ENCODE assay signal across 9 mouse cellular contexts in genomic region chr9:32589900-32590299, GRCm38 (mm10). TPM values are rescaled to one million over a fixed set of nuclear protein-coding genes. Genes with fewer than 3 reads are reported as not detected.
DNase-seq lines count a peak whose midpoint lies in the region; ATAC-seq and TF ChIP-seq lines count a peak whose summit lies in the region.
"Had no signal": no experiment of that assay in that cellular context is flagged by ENCODE, and none has a peak within 500 bp of the region (broad histone marks: within the 10 kb centered on the region; RNA-seq: fewer than 3 reads in every experiment).

No protein-coding gene starts in this region.

- peak; percentile 90 to 96 for TF ChIP-seq CTCF in CH12.LX (conservative IDR thresholded peaks at IDR 0.05 in 1 of 2, IDR thresholded peaks at IDR 0.05 in 1 of 2; ENCODE audit: low read depth in 2 of 2, low read length in 2 of 2)

- H3K27ac ChIP-seq in CH12.LX (ENCODE audit: insufficient read depth, low read depth), result no peak overlapping the region
- H3K27ac ChIP-seq in forebrain, embryonic 15.5 days (replicated peaks), result no peak overlapping the region

- H3K36me3 ChIP-seq in CH12.LX (replicated peaks in 1 of 2; ENCODE audit: control insufficient read depth in 1 of 2, insufficient read depth in 1 of 2, low read length in 1 of 2), result no peaks in the 10 kb centered on the region
- no peaks in the 10 kb centered on the region for H3K36me3 ChIP-seq in forebrain, embryonic 15.5 days

- dilution Hi-C loops in CH12.LX (cut with MboI; ENCODE audit: extremely low pct_ligation_motif_present, extremely low pct_unique_long_range_greater_than_20kb, low sequenced_read_pairs), result no loop called here

- TF ChIP-seq POLR2A in CH12.LX (IDR thresholded peaks at IDR 0.05; ENCODE audit: low read depth, low read length), result no peak

- TF ChIP-seq EP300 in CH12.LX (IDR thresholded peaks at IDR 0.05; ENCODE audit: low read length), result no peak

- in situ Hi-C loops in CH12.LX (cut with MboI; ENCODE audit: low pct_ligation_motif_present, low pct_unique_long_range_greater_than_20kb, low sequenced_read_pairs), result loop anchor here (5.0 to 10.0 kb wide), 6 partner anchors 145 to 665 kb away; no protein-coding TSS in a partner anchor

- H3K4me1 ChIP-seq in CH12.LX (ENCODE audit: control insufficient read depth in 1 of 2, insufficient read depth in 2 of 2), result peaks cover 5 to 29% of the 10 kb centered on the region in 2 experiments; a peak in 2 of 4 replicates
- peaks cover 7% of the 10 kb centered on the region for H3K4me1 ChIP-seq in forebrain, embryonic 15.5 days

- peak; percentile 88 for DNase-seq in CH12.LX (ENCODE audit: extremely low read depth)
- DNase-seq in c-Kit-negative CD71-positive TER-119-positive erythroid progenitor cells, embryonic 14.5 days (ENCODE audit: low read depth, low spot score), result peak; percentile 56
- DNase-seq in heart, postnatal 25 days (ENCODE audit: low spot score), result peak; percentile 60
- peak; percentile 55 to 87 for DNase-seq in layer of hippocampus, adult 18-20 months (ENCODE audit: low spot score in 2 of 2)
- DNase-seq in lung, adult 18-20 months, result peak; percentile 78 to 84
- DNase-seq in ovary, postnatal 10 days (ENCODE audit: low spot score), result peak; percentile 72
- peak; percentile 85 to 92 for DNase-seq in thymus, postnatal 10 days (ENCODE audit: low spot score in 2 of 2)

- no peaks in the 10 kb centered on the region for H3K79me2 ChIP-seq in CH12.LX (replicated peaks; ENCODE audit: control insufficient read depth, extremely low read depth, insufficient read depth, poor library complexity, severe bottlenecking)

- no peak overlapping the region for H3K4me3 ChIP-seq in CH12.LX (replicated peaks in 1 of 3; ENCODE audit: low read depth in 2 of 3, low read length in 2 of 3, poor library complexity in 1 of 3)
- no peak overlapping the region for H3K4me3 ChIP-seq in forebrain, embryonic 15.5 days
- H3K4me3 ChIP-seq: erythroblast, embryonic 14.5 days had no signal

- no peak overlapping the region for H3K4me2 ChIP-seq in CH12.LX (ENCODE audit: insufficient read depth, low read depth, poor library complexity, severe bottlenecking)
- H3K4me2 ChIP-seq in forebrain, embryonic 15.5 days (replicated peaks), result no peak overlapping the region

- peak; percentile 97 for TF ChIP-seq RAD21 in CH12.LX (IDR thresholded peaks at IDR 0.05; ENCODE audit: low read depth, low read length)

- H3K9me3 ChIP-seq in CH12.LX (replicated peaks; ENCODE audit: low read length), result no peaks in the 10 kb centered on the region
- H3K9me3 ChIP-seq in forebrain, embryonic 15.5 days, result no peaks in the 10 kb centered on the region

- WGBS in forebrain, embryonic 15.5 days, result 9% methylated on average over 8 of the region's 8 CpGs

- peak; percentile 68 for ATAC-seq in forebrain, embryonic 15.5 days (replicated peaks)

- H3K27me3 ChIP-seq in CH12.LX (replicated peaks), result peaks cover 2% of the 10 kb centered on the region
- H3K27me3 ChIP-seq in forebrain, embryonic 15.5 days, result 0 out of 2 replicates have a peak, but pooled peaks cover 4% of the 10 kb centered on the region

- H3K9ac ChIP-seq in CH12.LX (ENCODE audit: insufficient read depth, low read depth), result no peak overlapping the region
- H3K9ac ChIP-seq in forebrain, embryonic 15.5 days (replicated peaks), result no peak overlapping the region

- intact Hi-C loops in heart, postnatal 25 days (cut with DNase I), result loop anchor here (1.0 to 2.0 kb wide), 5 partner anchors 317 to 657 kb away; no protein-coding TSS in a partner anchor

TF ChIP-seq in CH12.LX, 34 proteins besides CTCF, POLR2A, EP300 and RAD21:
- TF ChIP-seq SMC3 (IDR thresholded peaks at IDR 0.05; ENCODE audit: low read depth, low read length), result peak; percentile 99
- no peak for TF ChIP-seq ELF1 (IDR thresholded peaks at IDR 0.05; ENCODE audit: low read depth, low read length)
- TF ChIP-seq USF1 (IDR thresholded peaks at IDR 0.05; ENCODE audit: low read depth, low read length), result no peak
- TF ChIP-seq CHD2 (IDR thresholded peaks at IDR 0.05; ENCODE audit: low read length), result no peak
- TF ChIP-seq ZC3H11A (IDR thresholded peaks at IDR 0.05; ENCODE audit: low read depth, low read length), result peak; percentile 98
- peak; percentile 54; the same call in 1 of the 2 replicates for TF ChIP-seq IRF4 (IDR thresholded peaks at IDR 0.05; ENCODE audit: low read depth, low read length)
- TF ChIP-seq PAX5 (IDR thresholded peaks at IDR 0.05; ENCODE audit: low read length), result no peak
- no peak for TF ChIP-seq BHLHE40 (IDR thresholded peaks at IDR 0.05; ENCODE audit: low read depth, low read length)
- no peak for TF ChIP-seq E2F4 (IDR thresholded peaks at IDR 0.05; ENCODE audit: insufficient replicate concordance, low read depth, low read length)
- TF ChIP-seq MYC (IDR thresholded peaks at IDR 0.05; ENCODE audit: low read depth, low read length), result peak; percentile 74; the same call in 1 of the 2 replicates
- peak; percentile 96 for TF ChIP-seq MAX (IDR thresholded peaks at IDR 0.05; ENCODE audit: low read length)

RNA-seq across cellular contexts. Expression of gene Ets1, which starts 46.1 kb away (rescaled TPM):
- 9.5 and 10.0 TPM in 2 replicates for total RNA-seq in CH12.LX (2012; rRNA removed)
- total RNA-seq in CH12.LX (2014; rRNA removed), result 23.5 and 23.7 TPM in 2 replicates
- 17.8 and 19.8 TPM in 2 replicates for polyA plus RNA-seq in CH12.LX (2012; ENCODE audit: insufficient read length, low read depth)
- 18.9 and 20.3 TPM in 2 replicates for polyA plus RNA-seq in forebrain, embryonic 15.5 days (2015; fragmentation: Nextera tagmentation; extraction: Ambion mirVana)
- total RNA-seq in heart, postnatal 25 days (2021), result 10 to 100 TPM; 64.3 to 67.1 TPM
- total RNA-seq in layer of hippocampus, adult 18-20 months (2021), result 1 to 10 TPM; 7.5 to 9.4 TPM

RNA-seq across cellular contexts. Expression of gene Fli1, which starts 47.2 kb away (rescaled TPM):
- total RNA-seq in CH12.LX (2012; rRNA removed) (20.8 and 23.3 TPM in 2 replicates), CH12.LX (2014; rRNA removed) (29.3 TPM in 2 replicates)
- 20.3 and 20.6 TPM in 2 replicates for polyA plus RNA-seq in CH12.LX (2012; ENCODE audit: insufficient read length, low read depth)
- polyA plus RNA-seq in forebrain, embryonic 15.5 days (2015; fragmentation: Nextera tagmentation; extraction: Ambion mirVana), result 6.1 and 6.2 TPM in 2 replicates
- 10 to 100 TPM; 26.4 to 28.2 TPM for total RNA-seq in heart, postnatal 25 days (2021)
- 1 to 10 TPM; 4.1 to 5.4 TPM for total RNA-seq in layer of hippocampus, adult 18-20 months (2021)
